In genomic region chr15:100550280-100550679, GRCm38 (mm10) we compare ENCODE assay signal across 8 mouse cellular contexts. TPM values are rescaled to one million over a fixed set of nuclear protein-coding genes. Genes with fewer than 3 reads are reported as not detected.
A peak's percentile ranks its signal among the peaks of the same experiment; 100 is the strongest.
DNase-seq lines count a peak whose midpoint lies in the region; ATAC-seq lines count a peak whose summit lies in the region.

No protein-coding gene starts in this region.

- intact Hi-C loops in left cerebral cortex, postnatal 10 days (cut with DNase I) = loop anchor here (5.0 kb wide), 2 partner anchors 47 to 62 kb away; partner anchors contain the start of gene Pou6f1

- no peaks in the 10 kb centered on the region for H3K27me3 ChIP-seq in heart, embryonic 13.5 days (replicated peaks)
- H3K27me3 ChIP-seq in embryonic facial prominence, embryonic 12.5 days = no peaks in the 10 kb centered on the region
- H3K27me3 ChIP-seq in kidney, embryonic 14.5 days (ENCODE audit: control insufficient read depth, insufficient read depth, low read length) = no peaks in the 10 kb centered on the region
- H3K27me3 ChIP-seq in midbrain, embryonic 14.5 days (ENCODE audit: control insufficient read depth, insufficient read depth, low read length) = no peaks in the 10 kb centered on the region

- H3K27ac ChIP-seq in heart, embryonic 13.5 days (replicated peaks) = no peak overlapping the region
- H3K27ac ChIP-seq in embryonic facial prominence, embryonic 12.5 days = no peak overlapping the region
- no peak overlapping the region for H3K27ac ChIP-seq in kidney, embryonic 14.5 days (ENCODE audit: low read depth, low read length)
- H3K27ac ChIP-seq in midbrain, embryonic 14.5 days (replicated peaks; ENCODE audit: low read depth, low read length) = no peak overlapping the region

- peak overlapping the region; percentile 79 for H3K4me3 ChIP-seq in heart, embryonic 13.5 days
- peak overlapping the region; percentile 88; the same call in 1 of the 2 replicates for H3K4me3 ChIP-seq in embryonic facial prominence, embryonic 12.5 days
- H3K4me3 ChIP-seq in kidney, embryonic 14.5 days (ENCODE audit: low read length) = peak overlapping the region; percentile 89; the same call in 1 of the 2 replicates
- no peak overlapping the region for H3K4me3 ChIP-seq in midbrain, embryonic 14.5 days (replicated peaks; ENCODE audit: low read depth, low read length)

- H3K9me3 ChIP-seq in heart, embryonic 13.5 days = peaks cover 6% of the 10 kb centered on the region; the same call in 1 of the 2 replicates
- 0 out of 2 replicates have a peak, but pooled peaks cover 3% of the 10 kb centered on the region for H3K9me3 ChIP-seq in embryonic facial prominence, embryonic 12.5 days
- H3K9me3 ChIP-seq in kidney, embryonic 14.5 days (ENCODE audit: control insufficient read depth, low read length) = peaks cover 3% of the 10 kb centered on the region; the same call in 1 of the 2 replicates
- H3K9me3 ChIP-seq in midbrain, embryonic 14.5 days (ENCODE audit: control insufficient read depth, low read length) = no peaks in the 10 kb centered on the region

- H3K36me3 ChIP-seq in heart, embryonic 13.5 days = peaks cover 38% of the 10 kb centered on the region
- H3K36me3 ChIP-seq in embryonic facial prominence, embryonic 12.5 days = peaks cover 17% of the 10 kb centered on the region
- H3K36me3 ChIP-seq in kidney, embryonic 14.5 days (ENCODE audit: control insufficient read depth, insufficient read depth, low read length) = 0 out of 2 replicates have a peak, but pooled peaks cover 2% of the 10 kb centered on the region
- peaks cover 3% of the 10 kb centered on the region; the same call in 1 of the 2 replicates for H3K36me3 ChIP-seq in midbrain, embryonic 14.5 days (ENCODE audit: control insufficient read depth, insufficient read depth, low read length)

- H3K4me2 ChIP-seq in heart, embryonic 13.5 days = peak overlapping the region; percentile 86
- peak overlapping the region; percentile 88 for H3K4me2 ChIP-seq in embryonic facial prominence, embryonic 12.5 days (replicated peaks)
- peak overlapping the region; percentile 83; the same call in 1 of the 2 replicates for H3K4me2 ChIP-seq in kidney, embryonic 14.5 days (replicated peaks; ENCODE audit: low read depth, low read length)
- H3K4me2 ChIP-seq in midbrain, embryonic 14.5 days (ENCODE audit: low read length) = peak overlapping the region; percentile 80

- H3K4me1 ChIP-seq in heart, embryonic 13.5 days = peaks cover 19% of the 10 kb centered on the region
- H3K4me1 ChIP-seq in embryonic facial prominence, embryonic 12.5 days = 0 out of 2 replicates have a peak, but pooled peaks cover 6% of the 10 kb centered on the region
- peaks cover 8% of the 10 kb centered on the region; the same call in 1 of the 2 replicates for H3K4me1 ChIP-seq in kidney, embryonic 14.5 days (ENCODE audit: control insufficient read depth, insufficient read depth, low read length)
- peaks cover 9% of the 10 kb centered on the region; the same call in 1 of the 2 replicates for H3K4me1 ChIP-seq in midbrain, embryonic 14.5 days (ENCODE audit: control insufficient read depth, insufficient read depth, low read length)

- DNase-seq in heart, adult 9 months (ENCODE audit: low spot score in 2 of 2) = no peak
- peak; percentile 8 for DNase-seq in midbrain, embryonic 14.5 days
- no peak for DNase-seq in right cerebral cortex, postnatal 10 days (ENCODE audit: low spot score in 2 of 2)
- no peak for DNase-seq in adrenal gland, postnatal 10 days
- no peak for DNase-seq in left cerebral cortex, postnatal 10 days (ENCODE audit: extremely low spot score in 1 of 2, low spot score in 2 of 2)

- 87% methylated on average over 4 of the region's 4 CpGs for WGBS in heart, embryonic 13.5 days
- WGBS in embryonic facial prominence, embryonic 12.5 days = 92% methylated on average over 4 of the region's 4 CpGs
- WGBS in kidney, embryonic 14.5 days = 96% methylated on average over 4 of the region's 4 CpGs
- 93% methylated on average over 4 of the region's 4 CpGs for WGBS in midbrain, embryonic 14.5 days

- ATAC-seq in heart, embryonic 13.5 days (ENCODE audit: extremely low read depth, insufficient number of reproducible peaks, low FRiP score, low TSS enrichment) = no peak
- ATAC-seq in embryonic facial prominence, embryonic 12.5 days (ENCODE audit: insufficient number of reproducible peaks, insufficient read depth, low FRiP score, low TSS enrichment) = no peak
- no peak for ATAC-seq in kidney, embryonic 14.5 days (ENCODE audit: low FRiP score, low TSS enrichment)
- no peak for ATAC-seq in midbrain, embryonic 14.5 days (ENCODE audit: low FRiP score, low TSS enrichment)

- H3K9ac ChIP-seq in heart, embryonic 13.5 days = peak overlapping the region; percentile 94
- H3K9ac ChIP-seq in embryonic facial prominence, embryonic 12.5 days = no peak overlapping the region
- H3K9ac ChIP-seq in kidney, embryonic 14.5 days (ENCODE audit: low read depth, low read length) = no peak overlapping the region
- H3K9ac ChIP-seq in midbrain, embryonic 14.5 days (replicated peaks; ENCODE audit: low read length) = no peak overlapping the region

RNA-seq across cellular contexts. Expression of gene Tfcp2, which starts 1.5 kb away (rescaled TPM):
- 19.2 and 20.6 TPM in 2 replicates for polyA plus RNA-seq in heart, embryonic 13.5 days (2015; fragmentation: Nextera tagmentation; extraction: Ambion mirVana)
- 42.7 and 43.7 TPM in 2 replicates for polyA plus RNA-seq in embryonic facial prominence, embryonic 12.5 days (2016; fragmentation: Nextera tagmentation; extraction: Ambion mirVana)
- polyA plus RNA-seq in kidney, embryonic 14.5 days (2014; fragmentation: Nextera tagmentation; extraction: Ambion mirVana) = 17.7 and 32.9 TPM in 2 replicates
- 30.1 and 35.8 TPM in 2 replicates for polyA plus RNA-seq in midbrain, embryonic 14.5 days (2014; fragmentation: Nextera tagmentation; extraction: Ambion mirVana)
- 10 to 100 TPM; 18.1 to 24.6 TPM for total RNA-seq in adrenal gland, postnatal 10 days (2021)
- total RNA-seq in left cerebral cortex, postnatal 10 days (2021) = 10 to 100 TPM; 31.0 to 31.5 TPM

RNA-seq across cellular contexts. Expression of gene Pou6f1, which starts 49.5 kb away (rescaled TPM):
- 4.4 and 5.6 TPM in 2 replicates for polyA plus RNA-seq in heart, embryonic 13.5 days (2015; fragmentation: Nextera tagmentation; extraction: Ambion mirVana)
- 9.0 and 11.3 TPM in 2 replicates for polyA plus RNA-seq in embryonic facial prominence, embryonic 12.5 days (2016; fragmentation: Nextera tagmentation; extraction: Ambion mirVana)
- 9.6 and 14.6 TPM in 2 replicates for polyA plus RNA-seq in kidney, embryonic 14.5 days (2014; fragmentation: Nextera tagmentation; extraction: Ambion mirVana)
- 45.6 and 47.3 TPM in 2 replicates for polyA plus RNA-seq in midbrain, embryonic 14.5 days (2014; fragmentation: Nextera tagmentation; extraction: Ambion mirVana)
- 10 to 100 TPM; 22.0 to 29.0 TPM for total RNA-seq in adrenal gland, postnatal 10 days (2021)
- total RNA-seq in left cerebral cortex, postnatal 10 days (2021) = 100 to 1,000 TPM; 102 to 120 TPM

RNA-seq across cellular contexts. Expression of gene Csrnp2, which starts 55.0 kb away (rescaled TPM):
- polyA plus RNA-seq in heart, embryonic 13.5 days (2015; fragmentation: Nextera tagmentation; extraction: Ambion mirVana) = 8.7 and 8.9 TPM in 2 replicates
- 32.8 and 34.9 TPM in 2 replicates for polyA plus RNA-seq in embryonic facial prominence, embryonic 12.5 days (2016; fragmentation: Nextera tagmentation; extraction: Ambion mirVana)
- polyA plus RNA-seq in kidney, embryonic 14.5 days (2014; fragmentation: Nextera tagmentation; extraction: Ambion mirVana) = 14.5 and 18.6 TPM in 2 replicates
- polyA plus RNA-seq in midbrain, embryonic 14.5 days (2014; fragmentation: Nextera tagmentation; extraction: Ambion mirVana) = 51.9 and 53.5 TPM in 2 replicates
- 1 to 10 TPM; 4.4 to 5.5 TPM for total RNA-seq in adrenal gland, postnatal 10 days (2021)
- 10 to 100 TPM; 41.7 to 43.7 TPM for total RNA-seq in left cerebral cortex, postnatal 10 days (2021)
